Mouse (Mus musculus) bone marrow, adult 2 months (tissue): ENCODE data around the gene Sh3rf3.

Source experiments
- CTCF ChIP-seq: fragments of 200-500 bp; IDR thresholded peaks from 2 replicates; pipeline ENCODE4 v1.5.1; 2011; ENCODE audit warnings: low read length, control low read depth; ENCODE audit not compliant: control insufficient read depth, insufficient read depth
- POLR2A ChIP-seq: fragments of 200-500 bp; IDR thresholded peaks from 2 replicates; pipeline ENCODE4 v1.6.1; 2011; ENCODE audit warnings: low read depth, mild to moderate bottlenecking, control low read depth, low read length, borderline replicate concordance; ENCODE audit not compliant: control insufficient read depth

- peak; percentile 46 for TF ChIP-seq CTCF
- TF ChIP-seq POLR2A: no peak
Measured at GRCm38 (mm10) chr10:59166104-59166944, 353.2 kb downstream of the Sh3rf3 start.
